Mouse (Mus musculus): ENCODE results near the gene Sept9.
A peak's percentile ranks its signal among the peaks of the same experiment; 100 is the strongest.

Gene Sept9

DNA sequence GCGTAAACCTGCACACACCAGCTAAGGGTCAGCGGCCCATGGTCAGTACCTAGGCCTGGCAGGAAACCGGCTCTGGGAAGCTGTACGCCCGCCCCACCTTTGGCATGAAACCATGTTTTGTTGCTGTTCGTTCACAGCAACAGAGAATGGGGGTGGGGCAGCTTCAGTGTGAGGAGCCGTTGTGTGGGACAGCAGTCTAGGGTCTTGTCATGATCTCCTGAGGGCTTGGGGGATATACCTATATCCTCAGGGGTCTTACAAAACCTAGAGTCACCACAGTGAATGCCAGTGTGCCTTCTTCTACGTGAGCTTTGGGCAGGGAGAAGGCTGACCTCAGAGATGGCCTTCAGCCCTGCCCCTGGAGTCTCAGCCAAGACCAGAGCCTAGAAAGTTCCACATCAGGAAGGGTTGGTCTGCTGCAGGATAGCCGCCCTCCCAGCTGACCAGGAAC is 47.5 kb downstream of the Sept9 start:
- peak; percentile 79 to 84 for DNase-seq

DNA sequence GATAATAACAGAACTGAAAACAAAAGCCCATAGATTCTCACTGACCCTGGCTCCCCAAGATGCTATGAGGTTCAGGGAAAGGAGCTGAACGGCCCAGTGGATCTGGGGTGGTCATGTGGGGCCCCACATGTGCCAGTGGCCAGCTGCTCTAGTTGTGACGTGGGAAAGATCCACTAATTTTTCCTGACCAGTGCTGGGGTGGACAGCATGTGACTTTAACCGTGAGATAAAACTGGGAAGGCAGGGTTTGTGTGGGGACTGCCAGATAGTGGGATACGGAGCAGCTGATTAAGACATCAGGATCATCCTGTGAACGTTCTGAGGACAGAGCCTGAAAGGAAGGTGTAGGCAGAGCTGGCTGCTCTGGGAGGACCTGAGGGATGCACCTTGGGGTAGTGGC is 48.1 kb downstream of the Sept9 start:
- DNase-seq: no peak

DNA sequence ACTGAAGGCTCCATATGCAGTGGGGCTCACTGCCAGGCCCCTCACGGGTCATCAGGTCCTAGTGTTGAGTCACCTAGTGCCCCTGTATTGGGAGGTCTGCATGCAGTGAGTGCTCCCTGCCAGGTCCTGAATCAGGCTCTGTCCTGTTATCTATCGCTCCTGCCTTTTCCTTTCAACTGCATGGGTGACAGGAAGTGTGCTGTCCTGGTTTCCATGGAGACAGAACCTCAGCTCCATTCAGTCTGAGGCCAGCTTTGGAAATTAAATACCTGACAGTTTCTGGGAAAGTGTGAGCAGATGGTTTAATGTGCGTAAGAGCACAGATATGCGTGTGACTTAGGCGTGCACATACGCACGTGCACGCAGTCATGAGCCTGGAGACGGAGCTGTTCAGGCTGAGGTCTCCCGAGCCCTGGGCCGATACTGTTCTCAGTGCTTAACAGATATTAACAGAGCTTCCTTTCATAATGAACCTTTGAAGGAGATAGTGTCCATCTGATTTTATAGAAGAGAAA is 49.3 kb downstream of the Sept9 start:
- DNase-seq: no peak

DNA sequence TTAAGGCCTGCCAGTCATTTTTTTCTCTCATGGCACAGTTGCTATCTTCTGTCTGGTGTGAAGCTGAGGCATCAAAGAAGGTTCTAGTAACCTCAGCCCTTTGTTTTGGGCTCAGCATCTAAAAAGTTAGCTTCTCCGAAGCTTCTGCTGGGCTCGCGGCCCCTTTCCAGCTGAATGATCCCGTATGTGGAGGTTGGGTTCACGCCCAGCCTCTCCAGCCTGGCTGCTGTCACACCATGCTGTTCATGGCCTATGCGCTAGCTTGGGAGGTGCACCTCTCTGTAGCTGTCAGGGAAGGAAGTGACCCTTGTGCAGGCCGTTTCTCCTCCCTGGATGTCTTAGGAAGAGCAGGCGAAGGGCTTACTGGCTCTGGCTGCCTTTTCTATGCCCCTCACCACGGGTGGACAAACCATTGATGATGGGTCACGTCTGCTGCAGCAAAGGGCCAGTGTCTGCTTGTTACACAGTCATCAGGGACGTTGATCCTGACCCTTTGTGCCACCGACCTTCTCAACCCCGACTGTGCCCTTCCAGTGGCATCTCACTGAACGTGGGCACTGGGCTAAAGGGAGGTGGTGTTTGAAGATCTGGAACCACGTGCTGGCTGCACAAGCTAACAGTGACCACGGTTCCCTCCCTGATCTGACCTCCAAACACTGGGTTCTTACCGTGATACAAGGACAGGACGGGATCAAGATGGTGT is 50.0 kb downstream of the Sept9 start:
- DNase-seq: no peak

DNA sequence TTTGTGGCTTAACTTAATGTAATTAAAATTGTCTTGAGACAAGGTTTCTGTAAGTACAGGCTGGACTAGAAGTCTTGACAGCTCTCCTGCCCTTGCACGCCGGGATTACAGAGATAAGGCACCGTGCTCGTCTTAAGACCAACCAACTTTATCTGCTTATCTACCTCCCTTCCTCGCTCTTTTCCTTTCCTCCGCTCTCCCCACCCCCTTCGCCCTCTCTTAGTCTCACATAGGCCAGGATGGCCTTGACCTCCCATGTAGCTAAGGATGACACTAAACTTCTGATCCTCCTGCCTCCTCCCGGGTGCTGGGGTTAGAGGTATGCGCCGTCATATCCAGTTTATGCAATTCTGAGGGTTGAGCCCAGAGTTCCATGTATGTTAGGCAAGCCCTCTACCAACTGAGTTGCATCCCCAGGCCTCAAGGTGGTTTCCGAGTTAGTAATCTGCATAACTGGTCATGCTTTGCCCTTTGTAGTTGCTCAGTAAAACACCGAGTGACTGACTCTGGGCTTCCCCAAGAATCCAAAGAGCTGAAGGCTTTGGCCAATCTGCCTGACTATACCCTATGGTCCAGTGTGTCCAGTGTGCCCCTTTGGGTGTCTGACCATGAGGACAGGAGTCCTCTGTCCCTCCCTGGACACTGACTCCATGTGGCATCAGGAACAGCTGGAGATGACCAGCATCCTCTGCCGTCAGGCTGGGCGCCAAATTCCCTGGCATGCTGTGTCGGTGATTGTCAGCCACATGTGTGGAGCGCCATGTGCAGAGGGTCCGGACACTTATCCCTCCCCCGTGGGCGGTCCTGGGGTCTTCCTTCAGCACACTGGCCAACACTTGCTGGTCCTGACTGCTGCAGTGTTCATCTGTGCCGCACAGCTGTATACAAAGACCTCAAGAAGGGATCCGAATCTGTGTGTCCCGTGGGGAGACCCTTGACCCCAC is 50.8 kb downstream of the Sept9 start:
- DNase-seq: no peak

DNA sequence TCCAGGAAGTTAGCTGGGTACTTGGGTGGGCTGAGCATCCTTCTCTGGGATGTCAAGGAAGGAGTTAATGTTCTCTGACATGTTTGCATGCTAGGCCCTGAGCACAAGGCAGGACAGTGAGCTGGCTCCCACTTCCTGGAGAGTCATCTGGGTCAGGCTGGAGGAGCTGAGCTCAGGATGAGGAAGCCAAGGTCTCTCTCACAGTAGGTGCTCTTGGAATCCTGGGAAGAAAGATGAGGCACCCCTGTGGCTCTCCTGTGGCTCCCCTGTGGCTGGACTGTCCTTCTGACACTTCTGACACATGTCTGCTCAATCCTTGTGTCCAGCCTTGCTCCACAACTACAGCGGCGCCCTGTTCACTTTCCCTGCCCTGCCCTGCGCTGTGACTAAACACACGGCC is 52.3 kb downstream of the Sept9 start:
- DNase-seq: no peak

DNA sequence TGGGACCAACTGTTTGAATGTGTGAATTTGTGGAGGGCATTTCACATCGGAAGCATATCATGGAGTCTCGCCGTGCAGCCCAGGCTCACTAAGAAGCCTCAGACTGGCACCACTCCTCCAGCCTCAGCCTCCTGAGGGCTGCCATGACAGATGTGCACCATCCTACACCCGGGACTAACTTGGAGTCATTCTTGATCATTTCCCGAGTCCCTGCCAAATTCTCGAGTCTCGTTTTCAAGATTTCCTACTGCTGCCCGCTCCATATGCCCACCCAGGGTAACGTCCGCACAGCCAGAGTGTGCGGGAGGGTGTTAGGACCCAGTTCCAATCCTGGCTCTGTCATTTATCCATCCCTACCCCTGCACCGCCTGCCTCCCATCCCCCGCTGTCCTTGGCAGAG is 53.4 kb downstream of the Sept9 start:
- no peak for DNase-seq

DNA sequence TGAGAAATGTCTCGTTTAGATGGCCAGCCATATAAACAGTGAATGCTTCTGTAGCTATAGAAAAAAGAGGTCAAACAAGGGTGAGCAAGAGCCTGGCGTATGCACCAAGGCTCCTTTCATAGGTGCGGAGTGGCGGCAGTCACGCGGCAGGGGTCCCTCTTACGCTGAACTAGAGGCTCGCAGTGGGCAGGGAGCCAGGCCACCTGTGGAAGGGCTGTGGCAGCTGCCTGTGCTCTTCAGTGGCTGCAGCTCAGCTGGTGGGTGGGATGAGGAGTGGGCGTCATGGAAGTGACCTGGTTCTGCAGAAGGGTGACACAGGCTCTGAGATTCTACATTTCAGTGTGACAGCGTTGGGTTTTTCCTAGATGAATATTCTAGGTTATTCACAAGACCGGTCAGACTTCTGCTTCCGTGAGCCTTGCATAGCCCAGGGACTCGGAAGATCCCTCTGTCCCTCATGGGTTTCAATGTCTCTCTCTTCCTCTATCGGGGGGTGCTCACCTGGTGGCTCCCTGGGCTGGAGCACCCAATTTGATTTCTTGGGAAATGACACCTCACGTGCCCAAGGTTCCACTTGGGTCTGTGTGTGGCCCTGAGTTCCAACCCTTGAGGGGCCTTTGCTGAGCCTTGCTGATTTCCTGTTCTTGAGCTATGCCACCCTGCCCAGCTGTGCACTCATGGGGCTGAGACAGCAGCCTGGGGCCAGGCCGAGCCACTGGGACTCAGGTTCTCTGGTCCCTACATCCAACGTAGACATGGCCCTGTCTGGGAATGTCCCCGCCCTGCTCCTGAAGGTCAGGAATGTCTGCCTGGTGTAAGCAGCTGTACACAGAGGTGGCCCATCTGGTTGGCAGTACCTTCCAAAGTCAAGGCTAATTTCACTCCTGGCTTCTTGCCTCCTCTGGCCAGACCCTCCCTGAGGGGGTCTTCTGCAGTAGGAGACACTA is 55.0 kb downstream of the Sept9 start:
- DNase-seq: no peak

DNA sequence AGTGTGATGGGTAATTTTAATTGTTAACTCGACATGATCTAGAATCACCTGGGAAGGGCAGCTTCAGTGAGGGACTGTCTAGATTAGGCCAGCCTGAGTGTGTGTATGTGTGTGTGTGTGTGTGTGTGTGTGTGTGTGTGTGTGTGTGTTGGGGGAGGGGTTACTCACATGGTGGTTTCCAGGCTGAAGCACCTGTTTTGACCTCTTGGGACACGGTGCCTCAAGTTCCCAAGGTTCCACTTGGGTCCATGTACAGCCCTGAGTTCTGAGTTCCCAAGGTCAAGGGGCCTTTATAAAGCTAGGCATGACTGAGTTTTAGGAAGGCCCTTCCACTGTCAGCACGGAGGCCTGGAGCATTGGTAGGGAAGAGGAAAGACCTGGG is 55.6 kb downstream of the Sept9 start:
- no peak for DNase-seq

DNA sequence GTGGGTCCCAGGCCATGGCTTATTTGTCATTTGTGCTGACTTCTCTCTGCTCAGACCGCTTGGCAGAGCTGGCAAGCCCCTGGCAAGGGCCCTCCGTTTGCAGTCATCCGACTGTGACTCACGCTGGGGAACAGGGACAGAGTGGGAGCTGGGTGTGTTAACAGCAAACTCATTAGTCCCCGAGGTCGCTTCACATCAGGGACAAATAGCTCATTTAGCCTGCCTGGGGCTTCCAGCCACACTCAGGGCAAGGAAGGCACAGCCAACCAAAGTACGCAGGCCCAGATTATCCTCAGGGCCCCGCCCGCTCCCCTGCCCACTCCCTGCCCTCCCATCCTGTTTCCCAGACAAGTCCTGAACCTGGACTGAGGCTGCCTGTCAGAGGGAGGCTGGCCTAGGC is 56.6 kb downstream of the Sept9 start:
- DNase-seq: no peak

DNA sequence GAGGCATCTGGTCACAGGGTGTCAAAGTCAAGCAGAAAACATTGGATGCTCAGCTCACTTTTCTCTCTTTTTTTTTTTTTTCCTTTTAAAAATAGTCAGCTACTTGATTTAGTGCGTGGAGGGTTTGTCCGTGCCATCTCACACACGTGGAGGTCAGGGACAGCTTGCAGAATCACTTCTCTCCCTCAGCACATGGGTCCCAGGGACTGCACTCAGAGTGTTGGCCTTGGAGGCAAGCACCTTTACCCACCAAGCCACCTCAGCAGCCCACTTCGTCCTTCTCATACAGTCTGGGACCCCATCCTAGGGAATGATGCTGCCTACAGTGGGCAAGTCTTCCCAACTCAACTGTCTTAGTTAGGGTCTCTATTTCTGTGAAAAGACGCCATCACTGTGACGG is 57.4 kb downstream of the Sept9 start:
- DNase-seq: no peak

DNA sequence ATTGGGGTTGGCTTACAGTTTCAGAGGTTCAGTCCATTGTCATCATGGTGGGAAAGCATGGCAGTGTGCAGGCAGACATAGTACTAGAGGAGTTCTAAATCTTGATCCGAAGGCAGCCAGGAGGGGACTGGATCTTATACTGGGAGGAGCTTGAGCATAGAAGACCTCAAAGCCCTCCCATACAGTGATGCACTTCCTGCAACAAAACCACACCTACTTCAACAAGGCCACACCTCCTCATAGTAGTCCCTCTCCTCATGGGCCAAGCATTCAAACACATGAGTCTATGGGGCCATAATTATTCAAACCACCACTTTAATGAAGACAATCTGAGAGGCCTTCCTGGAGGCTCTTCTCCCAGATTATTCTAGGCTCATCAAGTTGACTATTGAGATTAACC is 57.8 kb downstream of the Sept9 start:
- DNase-seq: no peak

DNA sequence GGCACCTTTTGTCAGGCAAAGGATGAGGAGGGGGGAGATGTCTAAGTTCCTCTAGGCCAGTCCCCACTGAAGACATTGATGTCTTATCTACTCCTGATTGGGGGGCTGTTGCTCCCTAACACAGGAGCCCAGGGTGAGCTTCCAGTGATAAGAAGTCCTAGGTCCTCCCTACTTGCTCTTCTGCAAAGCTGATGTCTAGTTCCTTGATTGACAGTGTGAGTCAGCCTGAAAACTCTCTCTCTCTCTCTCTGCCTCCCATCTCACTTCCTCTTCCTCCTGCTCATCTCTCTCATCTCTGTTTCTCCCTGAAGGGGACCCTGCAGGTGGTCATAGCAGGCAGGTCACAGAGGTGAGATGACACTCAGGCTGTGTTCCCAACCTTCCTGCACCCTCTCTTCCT is 58.4 kb downstream of the Sept9 start:
- no peak for DNase-seq

DNA sequence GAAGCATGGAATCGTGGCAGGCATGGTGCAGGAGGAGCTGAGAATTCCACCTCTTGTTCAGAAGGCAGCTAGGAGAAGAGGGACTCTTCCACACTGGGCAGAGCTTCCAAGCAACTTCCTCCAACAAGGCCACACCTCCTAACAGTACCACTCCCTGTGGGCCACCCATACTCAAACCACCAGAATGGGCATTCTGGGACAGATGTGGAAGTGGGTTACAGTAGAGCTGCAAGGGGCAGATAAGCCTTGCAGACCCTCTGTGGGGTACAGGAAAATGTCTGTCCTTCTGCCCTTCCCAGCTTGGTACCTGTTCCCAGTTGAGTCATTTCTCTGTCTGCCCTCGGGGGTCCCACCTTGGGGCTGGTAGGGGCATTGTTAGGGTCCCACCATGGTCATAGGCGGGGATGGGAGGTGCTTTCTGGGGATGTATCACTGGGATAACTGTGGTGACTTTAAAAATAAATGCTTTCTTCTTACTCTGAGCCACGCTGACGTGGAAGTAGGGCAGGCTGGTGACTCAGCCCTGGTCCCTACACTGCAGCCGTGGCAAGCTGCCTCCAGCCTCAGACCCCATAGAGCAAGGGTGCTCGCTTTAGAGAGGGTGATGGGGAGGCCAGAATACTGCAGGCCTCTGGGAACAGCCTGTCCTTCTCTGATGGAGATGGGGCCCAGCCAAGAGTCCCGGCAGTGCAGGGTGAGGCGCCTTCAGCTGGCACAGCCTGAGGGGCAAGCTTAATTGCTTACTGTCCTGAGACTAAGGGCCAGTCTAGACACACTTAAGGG is 59.9 kb downstream of the Sept9 start:
- no peak for DNase-seq

DNA sequence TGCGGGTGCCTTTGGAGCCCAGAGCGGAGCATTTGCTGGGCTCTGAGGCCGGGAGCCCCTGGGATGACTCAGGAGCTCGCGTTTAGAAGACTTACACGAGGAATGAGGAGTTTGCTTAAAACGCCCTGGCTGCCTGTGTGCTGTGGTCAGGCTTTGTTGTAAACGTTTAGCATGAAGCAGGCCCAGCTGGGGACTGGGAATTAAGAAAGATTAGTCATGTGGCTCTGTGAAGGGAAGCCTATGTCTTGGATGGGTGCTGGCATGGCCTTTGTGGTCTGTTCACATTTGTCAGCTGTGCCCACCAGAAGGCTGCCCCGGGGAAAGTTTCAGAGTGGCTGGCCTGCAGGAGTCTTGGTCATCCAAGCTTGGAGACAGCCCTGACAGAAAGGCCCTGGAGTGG is 61.2 kb downstream of the Sept9 start:
- DNase-seq: no peak

DNA sequence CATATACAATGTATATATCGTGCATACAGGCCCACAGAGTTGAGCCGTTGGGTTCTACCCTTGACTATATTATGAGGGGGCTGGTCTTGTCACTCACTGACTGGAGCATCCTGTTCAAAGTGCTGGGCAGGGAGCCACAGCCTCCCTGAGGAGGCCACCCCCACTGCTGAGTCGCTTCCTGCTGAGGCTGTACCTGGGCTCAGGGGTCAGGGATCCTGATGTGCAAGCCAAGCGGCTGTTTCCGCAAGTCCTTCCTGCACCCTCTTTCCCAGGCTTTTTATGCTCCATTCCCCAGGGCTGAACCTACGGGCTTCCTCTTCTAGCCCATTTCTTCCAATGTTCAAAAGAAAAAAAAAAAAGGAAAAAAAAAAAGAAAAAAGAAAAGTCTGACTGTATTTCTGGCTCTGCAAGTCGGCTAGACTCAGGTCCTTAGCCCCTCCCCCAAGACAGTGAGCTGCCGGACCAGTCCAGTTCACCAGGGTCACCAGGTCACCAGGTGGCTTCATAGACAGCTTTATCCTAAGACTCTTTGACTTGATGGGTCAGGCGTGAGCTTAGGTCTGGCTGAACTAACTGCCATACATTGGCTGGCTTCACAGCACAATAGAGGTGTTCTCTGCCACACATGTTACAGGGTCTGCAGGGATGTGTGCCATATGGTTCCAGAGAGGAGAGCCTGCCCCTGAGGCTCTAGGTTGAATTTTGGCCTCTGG is 63.8 kb downstream of the Sept9 start:
- no peak for DNase-seq

DNA sequence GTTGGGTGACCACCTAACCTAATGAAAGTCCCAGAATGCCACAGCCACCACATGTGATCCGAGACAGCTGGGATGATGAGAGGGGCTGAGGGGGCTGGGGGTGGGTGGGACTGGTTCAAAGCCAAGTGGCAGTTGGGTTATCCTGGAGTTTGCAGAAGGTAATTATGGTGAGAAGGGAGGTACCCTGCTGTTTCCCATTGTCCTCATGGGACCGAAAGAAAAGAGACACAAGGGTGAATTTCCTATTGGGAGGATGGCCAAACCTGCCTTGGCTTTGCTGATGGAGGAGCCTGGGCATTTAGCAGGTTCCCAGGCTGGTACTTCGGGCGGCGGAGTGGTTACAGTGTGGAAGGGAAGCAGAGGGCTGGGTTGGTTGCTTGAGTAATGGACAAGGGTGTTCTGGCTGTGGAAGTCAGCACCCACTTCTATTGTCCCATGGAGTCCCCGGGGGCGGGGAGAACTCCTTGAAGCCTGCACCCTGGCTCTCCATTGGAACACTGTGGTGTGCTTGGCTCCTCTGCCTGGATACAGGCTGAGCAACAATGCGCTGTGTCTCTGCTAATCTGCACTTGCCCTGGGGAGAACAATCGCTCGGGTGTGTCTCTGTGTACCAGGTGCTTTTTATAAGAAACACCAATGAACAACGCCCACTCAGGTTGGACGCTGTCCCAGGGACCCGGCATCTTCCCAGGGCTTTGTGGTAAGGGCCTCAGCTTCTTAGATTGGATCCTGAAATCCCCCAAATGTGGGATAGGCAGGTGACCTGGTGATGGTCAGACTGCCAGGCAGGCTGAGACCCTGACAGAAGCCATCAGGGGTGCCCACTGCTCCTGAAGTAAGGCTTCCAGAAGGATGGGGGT is 64.9 kb downstream of the Sept9 start:
- peak; percentile 61 to 82 for DNase-seq

DNA sequence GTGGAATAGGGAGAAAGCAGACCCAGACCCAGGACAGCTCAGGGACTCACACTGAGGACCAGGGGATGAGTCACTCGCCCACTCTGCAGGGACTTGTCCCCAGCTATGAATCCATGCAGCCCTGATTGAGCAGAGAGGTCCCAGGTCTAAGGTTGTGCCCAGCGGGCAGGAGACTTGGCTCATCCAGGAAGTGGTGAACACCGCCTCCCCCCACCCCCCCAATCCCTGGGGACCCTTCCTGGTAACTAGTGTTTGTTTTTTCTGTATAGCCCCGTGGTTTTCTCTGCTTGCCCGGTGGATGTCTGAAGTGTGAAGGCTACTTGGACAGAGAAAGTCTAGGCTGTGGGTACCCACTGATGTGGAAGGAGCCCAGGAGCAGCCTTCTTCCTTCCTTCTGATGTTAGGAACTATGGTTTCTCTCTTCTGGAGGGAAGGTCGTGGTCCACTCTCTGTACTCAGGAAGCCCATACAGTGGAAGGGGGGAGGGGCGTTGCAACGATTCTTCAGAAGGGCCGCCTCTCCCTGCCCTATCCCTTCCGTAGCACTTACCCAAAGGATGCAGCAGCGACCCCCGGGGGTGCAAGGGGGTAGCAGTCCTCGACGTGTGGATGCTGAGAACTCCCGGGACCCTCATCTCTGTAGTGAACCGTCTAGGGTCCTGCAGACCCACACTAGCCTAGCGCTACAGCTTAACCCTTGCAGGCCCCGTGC is 66.0 kb downstream of the Sept9 start:
- peak; percentile 45 to 54 for DNase-seq
